Comparison of ENCODE assay signal across 8 mouse cellular contexts in genomic region chr1:78656472-78656871, GRCm38 (mm10). TPM values are rescaled to one million over a fixed set of nuclear protein-coding genes. Genes with fewer than 3 reads are reported as not detected.
DNase-seq lines count a peak whose midpoint lies in the region; ATAC-seq lines count a peak whose summit lies in the region.

No protein-coding gene starts in this region.

- no peak overlapping the region for H3K4me2 ChIP-seq in heart, embryonic 15.5 days
- H3K4me2 ChIP-seq in stomach, embryonic 15.5 days: no peak overlapping the region
- H3K4me2 ChIP-seq in midbrain, embryonic 14.5 days (ENCODE audit: low read length): no peak overlapping the region

- 21% methylated on average over 2 of the region's 2 CpGs for WGBS in heart, embryonic 15.5 days
- 9% methylated on average over 2 of the region's 2 CpGs for WGBS in limb, embryonic 10.5 days
- WGBS in stomach, embryonic 15.5 days: 12% methylated on average over 2 of the region's 2 CpGs
- 18% methylated on average over 2 of the region's 2 CpGs for WGBS in midbrain, embryonic 14.5 days

- no peaks in the 10 kb centered on the region for H3K9me3 ChIP-seq in heart, embryonic 15.5 days (replicated peaks)
- H3K9me3 ChIP-seq in limb, embryonic 10.5 days (replicated peaks): no peaks in the 10 kb centered on the region
- H3K9me3 ChIP-seq in stomach, embryonic 15.5 days: no peaks in the 10 kb centered on the region
- H3K9me3 ChIP-seq in midbrain, embryonic 14.5 days (ENCODE audit: control insufficient read depth, low read length): no peaks in the 10 kb centered on the region

- peaks cover 35% of the 10 kb centered on the region for H3K4me1 ChIP-seq in heart, embryonic 15.5 days (replicated peaks)
- peaks cover 42% of the 10 kb centered on the region for H3K4me1 ChIP-seq in limb, embryonic 10.5 days
- H3K4me1 ChIP-seq in stomach, embryonic 15.5 days: peaks cover 21% of the 10 kb centered on the region
- H3K4me1 ChIP-seq in midbrain, embryonic 14.5 days (ENCODE audit: control insufficient read depth, insufficient read depth, low read length): peaks cover 29% of the 10 kb centered on the region

- H3K9ac ChIP-seq in heart, embryonic 15.5 days: no peak overlapping the region
- no peak overlapping the region for H3K9ac ChIP-seq in stomach, embryonic 15.5 days
- H3K9ac ChIP-seq in midbrain, embryonic 14.5 days (replicated peaks; ENCODE audit: low read length): no peak overlapping the region

- H3K27me3 ChIP-seq in heart, embryonic 15.5 days: no peaks in the 10 kb centered on the region
- H3K27me3 ChIP-seq in limb, embryonic 10.5 days (ENCODE audit: low read depth, poor library complexity, severe bottlenecking): no peaks in the 10 kb centered on the region
- H3K27me3 ChIP-seq in stomach, embryonic 15.5 days (replicated peaks): no peaks in the 10 kb centered on the region
- H3K27me3 ChIP-seq in midbrain, embryonic 14.5 days (ENCODE audit: control insufficient read depth, insufficient read depth, low read length): no peaks in the 10 kb centered on the region

- H3K27ac ChIP-seq in heart, embryonic 15.5 days: peak overlapping the region; percentile 80
- H3K27ac ChIP-seq in limb, embryonic 10.5 days: peak overlapping the region; percentile 95
- peak overlapping the region; percentile 55; the same call in 1 of the 2 replicates for H3K27ac ChIP-seq in stomach, embryonic 15.5 days
- H3K27ac ChIP-seq in midbrain, embryonic 14.5 days (replicated peaks; ENCODE audit: low read depth, low read length): no peak overlapping the region

- no peaks in the 10 kb centered on the region for H3K36me3 ChIP-seq in heart, embryonic 15.5 days
- H3K36me3 ChIP-seq in limb, embryonic 10.5 days: no peaks in the 10 kb centered on the region
- H3K36me3 ChIP-seq in stomach, embryonic 15.5 days: no peaks in the 10 kb centered on the region
- no peaks in the 10 kb centered on the region for H3K36me3 ChIP-seq in midbrain, embryonic 14.5 days (ENCODE audit: control insufficient read depth, insufficient read depth, low read length)

- ATAC-seq in heart, embryonic 15.5 days (replicated peaks; ENCODE audit: insufficient number of reproducible peaks, insufficient read depth, low FRiP score, low read depth): no peak
- no peak for ATAC-seq in stomach, embryonic 15.5 days (ENCODE audit: insufficient read depth, low FRiP score, low read depth)
- ATAC-seq in midbrain, embryonic 14.5 days (ENCODE audit: low FRiP score, low TSS enrichment): no peak

- no peak overlapping the region for H3K4me3 ChIP-seq in heart, embryonic 15.5 days
- no peak overlapping the region for H3K4me3 ChIP-seq in limb, embryonic 10.5 days
- no peak overlapping the region for H3K4me3 ChIP-seq in stomach, embryonic 15.5 days (replicated peaks)
- no peak overlapping the region for H3K4me3 ChIP-seq in midbrain, embryonic 14.5 days (replicated peaks; ENCODE audit: low read depth, low read length)

- DNase-seq in cerebellum, adult 9-11 months: peak; percentile 25
- no peak for DNase-seq in cerebellum, adult 8-10 months
- peak; percentile 27 to 30 for DNase-seq in adrenal gland, adult 18-20 months (ENCODE audit: low spot score in 2 of 2)
- DNase-seq in limb, embryonic 10.5 days (ENCODE audit: low spot score): peak; percentile 43
- no peak for DNase-seq in left cerebral cortex, adult 11 months (ENCODE audit: low spot score)
- no peak for DNase-seq in midbrain, embryonic 14.5 days

RNA-seq across cellular contexts. Expression of gene Acsl3, which starts 1.2 kb away (rescaled TPM):
- total RNA-seq in adrenal gland, adult 18-20 months (2021): 10 to 100 TPM; 30.1 to 35.5 TPM
- 72.2 and 75.6 TPM in 2 replicates for polyA plus RNA-seq in heart, embryonic 15.5 days (2015; fragmentation: Nextera tagmentation; extraction: Ambion mirVana)
- polyA plus RNA-seq in limb, embryonic 10.5 days (2016; fragmentation: Nextera tagmentation; extraction: Ambion mirVana): 62.2 and 82.4 TPM in 2 replicates
- 61.0 and 61.9 TPM in 2 replicates for polyA plus RNA-seq in stomach, embryonic 15.5 days (2015; fragmentation: Nextera tagmentation; extraction: Ambion mirVana)
- polyA plus RNA-seq in midbrain, embryonic 14.5 days (2014; fragmentation: Nextera tagmentation; extraction: Ambion mirVana): 61.3 and 105 TPM in 2 replicates

RNA-seq across cellular contexts. Expression of gene Utp14b, which starts 1.4 kb away (rescaled TPM):
- total RNA-seq in adrenal gland, adult 18-20 months (2021): 1 to 10 TPM; 3.2 to 5.0 TPM
- polyA plus RNA-seq in heart, embryonic 15.5 days (2015; fragmentation: Nextera tagmentation; extraction: Ambion mirVana): 1.8 and 2.1 TPM in 2 replicates
- 4.1 and 4.8 TPM in 2 replicates for polyA plus RNA-seq in limb, embryonic 10.5 days (2016; fragmentation: Nextera tagmentation; extraction: Ambion mirVana)
- 3.0 and 3.6 TPM in 2 replicates for polyA plus RNA-seq in stomach, embryonic 15.5 days (2015; fragmentation: Nextera tagmentation; extraction: Ambion mirVana)
- polyA plus RNA-seq in midbrain, embryonic 14.5 days (2014; fragmentation: Nextera tagmentation; extraction: Ambion mirVana): 3.8 and 4.5 TPM in 2 replicates

Comparison
In these comparisons a context has a peak if more than half of its experiments do, and no peak if none do; other contexts are left out.
1. DNase-seq: peak in cerebellum, adult 9-11 months (single experiment), adrenal gland, adult 18-20 months (2 of 2) and limb, embryonic 10.5 days (single experiment); none in cerebellum, adult 8-10 months (single experiment), left cerebral cortex, adult 11 months (single experiment) and midbrain, embryonic 14.5 days (single experiment).